Mouse (Mus musculus) neutrophil, adult 83 days (primary cell): ENCODE measurements around the gene Tulp4. TPM values are rescaled to one million over a fixed set of nuclear protein-coding genes. Genes with fewer than 3 reads are reported as not detected.

Experiments
- total RNA-seq, 2 experiments: library from RNA; stranded (reverse); gene quantifications; one replicate each; pipeline ENCODE4 v1.2.4; 2023

Tulp4 gene
- total RNA-seq: 10 to 100 TPM; 11.0 to 13.6 TPM

DNA sequence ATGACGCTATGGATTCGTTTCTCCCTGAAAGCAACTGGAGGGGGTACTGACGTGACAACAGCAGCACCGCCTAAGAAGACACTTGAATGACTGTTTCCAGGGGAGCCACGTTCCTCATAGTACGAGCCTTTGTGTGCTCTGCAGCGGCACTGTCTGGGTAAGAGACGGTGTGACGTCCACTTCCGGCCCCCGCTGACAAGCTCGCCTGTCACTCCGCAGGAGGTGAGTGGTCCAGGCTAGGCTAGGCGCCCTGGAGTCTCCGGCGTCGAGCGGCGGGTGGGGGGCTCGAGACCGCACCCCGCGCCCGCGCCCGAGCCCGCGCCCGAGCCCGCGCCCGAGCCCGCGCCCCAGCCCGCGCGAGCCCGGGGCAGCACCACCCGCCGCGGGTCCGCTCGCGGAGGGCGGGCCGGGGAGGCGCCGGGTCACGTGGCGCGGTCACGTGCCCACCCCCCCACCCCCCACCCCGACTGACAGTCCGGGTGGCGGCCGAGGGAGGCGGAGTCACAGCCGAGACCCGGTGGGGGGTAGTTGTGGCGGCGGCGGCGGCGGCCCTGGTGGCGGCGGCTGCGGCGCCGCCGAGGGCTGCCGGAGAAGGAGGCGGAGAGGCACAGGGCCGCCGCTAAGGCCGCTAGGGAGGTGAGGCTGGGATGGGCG is at the start of gene Tulp4:
Gene Tulp4 (plus strand): TSS at position 77 of the 654 bp plus-strand sequence.

DNA sequence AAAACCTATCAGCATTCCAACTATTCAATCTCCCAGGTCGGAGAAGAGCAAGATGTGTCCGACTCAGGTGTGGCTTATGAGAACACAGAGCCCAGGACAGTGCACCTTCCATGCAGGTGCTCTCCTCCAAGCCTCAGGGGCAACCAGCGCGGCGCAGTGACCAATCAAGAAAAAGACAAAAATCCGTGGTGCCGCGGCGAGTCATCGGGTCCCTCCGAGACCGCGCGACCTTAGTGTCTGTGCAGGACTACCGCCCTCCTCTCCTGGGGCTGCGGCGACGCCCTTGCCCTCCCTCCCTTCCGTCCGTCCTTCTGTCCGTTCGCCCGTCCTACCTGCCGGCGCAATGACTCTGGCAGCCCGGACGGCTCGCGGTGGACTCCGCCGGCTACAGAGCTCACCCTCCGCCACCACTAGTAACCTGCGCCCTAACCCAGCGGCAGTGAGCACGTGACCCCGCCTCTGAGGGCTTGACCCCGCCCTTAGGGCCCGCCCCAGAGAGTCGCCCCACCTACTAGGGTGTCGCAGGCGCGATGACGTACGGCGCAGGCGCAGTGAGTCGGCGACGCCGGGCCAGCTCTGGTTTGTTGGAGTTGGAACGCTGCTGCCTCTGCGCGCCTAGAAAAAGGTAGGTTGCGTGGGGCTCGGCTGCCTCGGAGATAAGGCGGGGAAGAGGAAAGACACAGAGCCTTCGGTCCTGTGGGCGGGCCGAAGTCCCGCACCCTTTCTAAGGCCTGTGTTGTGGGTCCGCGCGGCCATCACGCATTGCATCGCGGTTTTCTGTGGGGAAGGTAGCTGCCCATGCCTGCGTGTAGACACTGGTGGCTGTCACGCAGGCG is 26.7 kb upstream of the Tulp4 start, which contains the start of the genes Serac1 and Gtf2h5:
Gene Serac1 (minus strand): TSS at position 455 of the 836 bp plus-strand sequence.
Gene Gtf2h5 (plus strand): TSS at position 500 of the 836 bp plus-strand sequence.

DNA sequence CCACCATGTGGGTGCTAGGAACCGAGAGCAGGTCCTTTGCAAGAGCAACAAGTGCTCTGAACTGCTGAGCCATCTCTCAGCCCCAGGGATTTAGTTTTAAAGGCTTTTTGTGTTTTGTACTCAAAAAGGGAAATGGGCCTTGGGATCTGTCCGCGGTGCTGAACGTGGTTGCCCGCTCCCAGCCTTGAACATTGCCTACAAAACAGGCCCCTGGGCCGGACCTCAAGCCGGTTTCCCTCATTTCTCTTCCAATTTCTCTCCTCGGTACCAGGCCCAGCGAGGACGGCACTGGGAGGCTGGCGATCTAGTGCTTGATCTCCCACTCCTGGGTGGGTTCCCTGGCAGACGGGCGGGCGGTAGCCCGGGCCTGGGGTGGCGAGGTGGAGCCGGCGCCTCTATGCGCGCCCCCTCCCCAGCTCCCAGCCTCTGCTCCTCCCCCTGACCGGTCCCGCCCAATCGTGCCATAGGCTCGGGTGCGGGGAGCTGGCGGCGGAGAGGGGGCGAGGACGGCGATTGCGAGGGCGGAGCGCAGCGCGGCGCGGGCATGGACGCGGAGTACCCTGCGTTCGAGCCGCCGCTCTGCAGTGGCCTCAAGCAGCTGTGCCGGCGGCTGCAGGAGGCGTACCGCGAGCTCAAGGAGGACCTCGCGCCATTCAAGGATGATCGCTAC is 150.3 kb downstream of the Tulp4 start, which contains the start of gene Tmem181a:
Gene Tmem181a (plus strand): TSS at position 461 of the 670 bp plus-strand sequence.

Other genes starting within 250 kb of the Tulp4 start
- 10 to 100 TPM; 17.4 to 21.4 TPM for gene Synj2, start 165.2 kb upstream of the Tulp4 start, total RNA-seq
- gene Serac1, start 26.7 kb upstream of the Tulp4 start, total RNA-seq: 1 to 10 TPM; 2.8 to 3.4 TPM
- gene Gtf2h5, start 26.7 kb upstream of the Tulp4 start, total RNA-seq: 10 to 100 TPM; 36.8 to 43.1 TPM
- gene Tmem181a, start 150.4 kb downstream of the Tulp4 start, total RNA-seq: 1 to 10 TPM; 8.4 TPM
- 10 to 100 TPM; 11.5 to 13.1 TPM for gene Dynlt1a, start 211.1 kb downstream of the Tulp4 start, total RNA-seq